Mouse (Mus musculus) monocyte, adult 59 days (primary cell): Measurements from ENCODE around the gene Cul5. TPM values are rescaled to one million over a fixed set of nuclear protein-coding genes. Genes with fewer than 3 reads are reported as not detected.

Experiments
- total RNA-seq, 2 experiments: library from RNA; stranded (reverse); gene quantifications; one replicate each; pipeline ENCODE4 v1.2.4; 2023

Cul5 gene
- total RNA-seq: 10 to 100 TPM; 23.0 to 24.1 TPM

DNA sequence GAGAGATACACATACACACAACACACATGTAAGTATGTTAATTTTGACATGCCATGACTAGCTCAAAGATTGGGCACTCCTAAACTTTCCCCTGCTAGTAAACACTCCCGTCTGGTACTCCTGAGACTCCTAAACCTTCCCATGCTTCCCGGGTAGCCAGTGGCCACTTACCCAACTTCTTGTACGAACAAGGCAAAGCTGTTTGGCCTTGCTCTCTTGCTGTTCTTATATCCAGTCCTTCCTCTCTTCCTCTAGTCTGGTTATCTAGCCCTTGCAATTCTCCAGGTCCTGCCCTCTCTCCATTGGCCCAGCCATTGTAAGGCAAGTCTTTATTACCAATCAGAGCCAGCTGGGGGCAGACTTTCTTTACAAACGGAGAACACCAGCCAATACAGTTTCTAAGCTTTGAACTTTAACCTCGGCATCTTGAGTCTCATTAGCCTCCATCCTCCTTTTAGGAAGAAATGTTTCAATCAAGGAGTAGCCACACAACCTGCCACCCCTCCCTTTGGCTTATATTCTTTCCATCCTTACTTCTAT is at the start of gene Cul5:
TSS of gene Cul5 (minus strand) at position 335 of the 540 bp plus-strand sequence.

DNA sequence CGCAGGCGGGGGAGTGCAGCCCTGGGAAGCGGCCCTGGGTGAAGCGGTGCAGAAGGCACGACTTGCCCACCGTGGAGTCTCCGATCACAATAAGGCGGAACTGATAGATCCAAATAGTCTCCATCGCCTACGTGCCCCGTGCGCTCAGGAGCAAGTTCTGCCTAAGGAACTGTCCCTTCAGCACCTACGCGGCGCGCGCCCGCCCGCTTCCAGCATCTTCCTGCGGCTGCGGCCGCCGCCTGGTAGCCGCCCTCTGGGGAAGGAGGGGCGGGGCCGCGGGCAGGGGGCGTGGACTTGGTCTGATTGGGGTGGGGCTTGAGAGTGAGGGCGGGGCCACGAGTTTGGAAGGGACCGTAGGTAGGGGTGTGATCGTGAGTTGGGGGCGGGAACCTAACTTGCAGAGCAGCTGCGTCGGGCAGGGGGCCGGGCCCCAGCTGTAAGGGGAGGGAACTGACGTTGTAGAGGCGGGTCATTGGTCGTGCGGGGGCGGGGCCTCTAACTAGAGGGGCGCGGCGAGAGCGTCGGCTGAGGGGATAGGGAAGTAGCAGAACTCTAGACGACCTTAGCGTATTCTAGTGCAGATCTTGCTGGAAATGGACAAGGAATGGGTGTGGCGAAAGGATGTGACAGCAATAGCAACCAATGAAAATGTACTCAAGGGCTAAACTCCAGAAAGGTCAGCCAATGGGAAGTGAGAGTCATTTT is 36.3 kb upstream of the Cul5 start, which contains the start of gene Rab39:
TSS of gene Rab39 (minus strand) at position 241 of the 705 bp plus-strand sequence.

DNA sequence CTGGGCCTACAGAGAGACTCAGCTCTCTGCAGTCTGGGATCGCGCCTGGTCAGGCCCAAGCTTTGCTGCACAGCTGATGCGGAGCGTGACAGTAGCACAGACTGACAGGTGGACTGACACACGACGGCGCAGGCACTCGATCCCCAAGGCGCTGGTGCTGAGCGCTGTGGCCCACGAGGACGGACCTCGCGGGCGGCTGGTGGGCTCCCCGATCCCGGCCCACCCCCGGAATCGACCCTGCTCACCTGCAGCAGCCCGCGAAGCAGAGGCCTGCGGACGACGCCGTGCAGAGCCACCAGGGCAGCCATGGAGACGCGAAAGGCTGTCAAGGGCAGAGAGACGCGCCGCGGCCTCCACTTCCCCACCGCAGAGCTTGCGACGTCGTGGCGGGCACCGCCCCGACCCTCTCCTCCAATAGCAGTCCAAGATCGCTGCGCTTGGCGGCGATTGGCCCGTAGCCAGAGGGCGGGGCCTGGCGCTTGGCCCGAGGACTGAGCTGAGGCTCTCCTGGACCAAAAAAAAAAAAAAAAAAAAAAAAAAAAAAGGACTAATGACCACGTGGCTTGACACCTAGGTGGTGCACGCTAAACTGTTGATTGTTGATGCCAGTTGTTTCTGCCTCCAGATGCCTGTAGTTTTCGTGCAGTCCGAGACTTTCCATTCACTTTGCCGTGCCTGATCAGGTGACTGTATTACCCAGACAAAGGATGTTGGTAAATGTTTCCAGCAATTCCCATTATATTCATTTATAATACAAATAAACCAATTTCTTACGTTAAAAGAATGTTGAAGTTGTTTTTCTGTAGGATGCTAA is 59.6 kb downstream of the Cul5 start, which contains the start of gene Acat1:
TSS of gene Acat1 (minus strand) at position 415 of the 814 bp plus-strand sequence.

Other genes starting within 250 kb of the Cul5 start
- 10 to 100 TPM; 12.4 to 17.6 TPM for gene Atm, start 133.3 kb downstream of the Cul5 start, total RNA-seq
- 10 to 100 TPM; 10.8 to 13.5 TPM for gene Npat, start 133.0 kb downstream of the Cul5 start, total RNA-seq
- 10 to 100 TPM; 21.7 to 22.6 TPM for gene Acat1, start 59.6 kb downstream of the Cul5 start, total RNA-seq
- gene Rab39, start 36.2 kb upstream of the Cul5 start, total RNA-seq: 1 to 10 TPM; 6.5 to 8.4 TPM
- gene Slc35f2, start 101.5 kb upstream of the Cul5 start, total RNA-seq: under 1 TPM in 1 of 2 experiments, not detected in 1; 0.29 TPM
- not detected for gene Sln, start 180.2 kb upstream of the Cul5 start, total RNA-seq